9 mouse cellular contexts compared by ENCODE assay signal in the genomic region with DNA sequence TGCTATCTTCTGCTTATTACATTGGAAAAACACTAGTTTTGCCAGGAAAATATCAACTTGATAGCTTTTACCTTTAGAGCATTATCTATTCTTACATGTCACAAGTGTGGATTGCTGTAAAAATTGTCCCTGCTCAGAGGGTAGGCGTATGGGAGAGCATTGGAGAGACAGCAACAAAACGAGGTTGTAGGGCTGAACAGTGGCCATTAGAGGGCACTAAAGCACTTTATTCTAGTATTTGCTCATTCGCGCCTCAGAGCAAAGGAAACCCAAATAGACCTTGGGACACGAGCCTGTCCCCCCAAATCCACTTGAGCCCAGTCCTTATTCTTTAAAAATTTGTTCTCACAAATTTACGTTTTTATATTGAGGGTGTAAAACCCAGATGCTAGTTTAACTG. TPM values are rescaled to one million over a fixed set of nuclear protein-coding genes. Genes with fewer than 3 reads are reported as not detected.
DNase-seq lines count a peak whose midpoint lies in the region; ATAC-seq and TF ChIP-seq lines count a peak whose summit lies in the region.
"Had no signal": no experiment of that assay in that cellular context is flagged by ENCODE, and none has a peak within 500 bp of the region (broad histone marks: within the 10 kb centered on the region; RNA-seq: fewer than 3 reads in every experiment).

No protein-coding gene starts in this region.

- H3K36me3 ChIP-seq in forebrain, embryonic 11.5 days (ENCODE audit: control insufficient read depth, insufficient read depth, low read length): no peaks in the 10 kb centered on the region
- H3K36me3 ChIP-seq in midbrain, embryonic 15.5 days (replicated peaks): 0 out of 2 replicates have a peak, but pooled peaks cover 3% of the 10 kb centered on the region

- intact Hi-C loops in left cerebral cortex, postnatal 10 days (cut with DNase I): loop anchor here (5.0 kb wide), 1 partner anchor 815 kb away; no protein-coding TSS in a partner anchor

- WGBS in forebrain, embryonic 11.5 days: 9% methylated on average over 6 of the region's 6 CpGs
- WGBS in midbrain, embryonic 15.5 days: 9% methylated on average over 6 of the region's 6 CpGs

- no peaks in the 10 kb centered on the region for H3K4me1 ChIP-seq in forebrain, embryonic 11.5 days (replicated peaks; ENCODE audit: control insufficient read depth, insufficient read depth, low read length)
- 0 out of 2 replicates have a peak, but pooled peaks cover 3% of the 10 kb centered on the region for H3K4me1 ChIP-seq in midbrain, embryonic 15.5 days

- H3K4me3 ChIP-seq in forebrain, embryonic 11.5 days (ENCODE audit: low read depth, low read length): no peak overlapping the region
- H3K4me3 ChIP-seq in midbrain, embryonic 15.5 days: no peak overlapping the region

- TF ChIP-seq POLR2A in brain, embryonic 14.5 days (IDR thresholded peaks at IDR 0.05; ENCODE audit: borderline replicate concordance, extremely low read depth, insufficient read depth, insufficient read length, poor library complexity, severe bottlenecking): no peak

- no peak overlapping the region for H3K9ac ChIP-seq in forebrain, embryonic 11.5 days (ENCODE audit: low read length)
- no peak overlapping the region for H3K9ac ChIP-seq in midbrain, embryonic 15.5 days

- no peak overlapping the region for H3K4me2 ChIP-seq in forebrain, embryonic 11.5 days (ENCODE audit: low read depth, low read length, severe bottlenecking)
- H3K4me2 ChIP-seq in midbrain, embryonic 15.5 days: no peak overlapping the region

- no peak overlapping the region for H3K27ac ChIP-seq in forebrain, embryonic 11.5 days (ENCODE audit: low read depth, low read length)
- no peak overlapping the region for H3K27ac ChIP-seq in midbrain, embryonic 15.5 days

- TF ChIP-seq CTCF in brain, embryonic 14.5 days (IDR thresholded peaks at IDR 0.05; ENCODE audit: borderline replicate concordance, extremely low read depth, insufficient read depth, insufficient read length): peak; percentile 73

- peak; percentile 32 for DNase-seq in urinary bladder, postnatal 14 days (ENCODE audit: low spot score)
- DNase-seq in urinary bladder, postnatal 10 days (ENCODE audit: low spot score): no peak
- peak; percentile 78 for DNase-seq in brain, embryonic 14.5 days (ENCODE audit: low read depth)
- DNase-seq in forebrain, embryonic 11.5 days (ENCODE audit: low spot score): peak; percentile 58
- peak; percentile 43 to 50 for DNase-seq in left cerebral cortex, postnatal 10 days (ENCODE audit: extremely low spot score in 1 of 2, low spot score in 2 of 2)
- peak; percentile 11 for DNase-seq in thymus, postnatal 25 days

- no peaks in the 10 kb centered on the region for H3K9me3 ChIP-seq in forebrain, embryonic 11.5 days (ENCODE audit: control insufficient read depth, low read length)
- no peaks in the 10 kb centered on the region for H3K9me3 ChIP-seq in midbrain, embryonic 15.5 days

- 0 out of 2 replicates have a peak, but pooled peaks have one; percentile 30 for ATAC-seq in forebrain, embryonic 11.5 days (replicated peaks; ENCODE audit: low FRiP score)
- ATAC-seq in inflammation-experienced regulatory T-cells, adult 6 months: peak; percentile 58
- peak; percentile 77 for ATAC-seq in midbrain, embryonic 15.5 days (replicated peaks)

- H3K27me3 ChIP-seq in forebrain, embryonic 11.5 days (ENCODE audit: control insufficient read depth, insufficient read depth, low read length): no peaks in the 10 kb centered on the region
- H3K27me3 ChIP-seq in midbrain, embryonic 15.5 days (replicated peaks): no peaks in the 10 kb centered on the region

RNA-seq across cellular contexts. Expression of a gene that starts 0.9 kb away (rescaled TPM):
- polyA plus RNA-seq in brain, embryonic 14.5 days (2012; rRNA removed): 0.66 and 0.90 TPM in 2 replicates
- polyA plus RNA-seq in forebrain, embryonic 11.5 days (2014; fragmentation: Nextera tagmentation; extraction: Ambion mirVana): 0.28 TPM in 1 of 2 replicates, not detected in the other
- polyA plus RNA-seq in inflammation-experienced regulatory T-cells, adult 6 months (2017; shearing (Covaris generic)): not detected
- total RNA-seq in left cerebral cortex, postnatal 10 days (2021): 1 to 10 TPM; 3.3 to 4.4 TPM
- polyA plus RNA-seq in midbrain, embryonic 15.5 days (2015; fragmentation: Nextera tagmentation; extraction: Ambion mirVana): 1.2 and 1.4 TPM in 2 replicates
- total RNA-seq: gastrocnemius, postnatal 4 days had no signal
